Mouse (Mus musculus) intestine, postnatal 0 days (tissue): Measurements from ENCODE around the gene Sipa1l1. TPM values are rescaled to one million over a fixed set of nuclear protein-coding genes. Genes with fewer than 3 reads are reported as not detected.
A peak's percentile ranks its signal among the peaks of the same experiment; 100 is the strongest.

ENCODE experiments used
- ATAC-seq: fragments of 200-750 bp; cut with Nextera tagmentation; 2 replicates; pipeline ENCODE4 v1.8.0; 2017; ENCODE audit warnings: mild to moderate bottlenecking, moderate TSS enrichment, moderate library complexity
- H3K27ac ChIP-seq: fragments of 300-500 bp; sonication (generic); 2 replicates; pipeline ENCODE4 v1.5.1; 2014; ENCODE audit warnings: mild to moderate bottlenecking, low read depth, low read length, moderate library complexity
- H3K27me3 ChIP-seq: fragments of 300-500 bp; sonication (generic); replicated peaks from 2 replicates; pipeline ENCODE4 v1.6.1; 2014; ENCODE audit warnings: low read length, mixed read lengths; ENCODE audit not compliant: control insufficient read depth, insufficient read depth
- H3K36me3 ChIP-seq: fragments of 300-500 bp; sonication (generic); 2 replicates; pipeline ENCODE4 v1.6.1; 2014; ENCODE audit warnings: mild to moderate bottlenecking, moderate library complexity; ENCODE audit not compliant: control insufficient read depth, insufficient read depth
- H3K4me1 ChIP-seq: fragments of 300-500 bp; sonication (generic); replicated peaks from 2 replicates; pipeline ENCODE4 v1.6.1; 2014; ENCODE audit warnings: antibody characterized with exemption, low read length, mixed read lengths; ENCODE audit not compliant: control insufficient read depth, insufficient read depth
- H3K4me2 ChIP-seq: fragments of 300-500 bp; sonication (generic); replicated peaks from 2 replicates; pipeline ENCODE4 v1.6.1; 2014; ENCODE audit warnings: low read depth, mild to moderate bottlenecking, moderate library complexity
- H3K4me3 ChIP-seq: fragments of 300-500 bp; sonication (generic); 2 replicates; pipeline ENCODE4 v1.5.1; 2014; ENCODE audit warnings: low read depth, low read length
- H3K9ac ChIP-seq: fragments of 300-500 bp; sonication (generic); 2 replicates; pipeline ENCODE4 v1.6.1; 2014; ENCODE audit warnings: mild to moderate bottlenecking, low read depth, low read length
- H3K9me3 ChIP-seq: fragments of 300-500 bp; sonication (generic); 2 replicates; pipeline ENCODE4 v1.6.1; 2016; ENCODE audit warnings: mixed run types; ENCODE audit not compliant: control insufficient read depth
- CTCF ChIP-seq: sonication (generic); IDR thresholded peaks from 2 replicates; pipeline ENCODE4 v1.5.1; 2016; ENCODE audit warnings: low read depth, mild to moderate bottlenecking, control low read depth, antibody characterized with exemption, moderate library complexity
- WGBS: fragments of 180-500 bp; shearing (Covaris S2); extraction: QIAGEN DNeasy Blood & Tissue Kit; methylation state at CpG from one replicate; pipeline ENCODE4 v1.1.7; 2014; 5-methylcytosine and 5-hydroxymethylcytosine counted together
- polyA plus RNA-seq: library from polyadenylated mRNA; unstranded; fragments of >200 nt; fragmentation: Nextera tagmentation; extraction: Ambion mirVana; gene quantifications from 2 replicates; pipeline ENCODE4 v1.2.1, GENCODE M21; 2015

The Sipa1l1 gene
- polyA plus RNA-seq, 1 experiment from 2014 or later = 10.2 TPM

GRCm38 (mm10) chr12:82246422-82246821 is 77.3 kb downstream of the Sipa1l1 start:
- Histone ChIP-seq H3K4me1 (peaks cover 7% of the 10 kb centered on the region; the same call in 1 of the 2 replicates), H3K4me3 (no peak overlapping the region), H3K36me3 (no peaks in the 10 kb centered on the region), H3K27me3 (no peaks in the 10 kb centered on the region), H3K9me3 (no peaks in the 10 kb centered on the region), H3K4me2 (no peak overlapping the region), H3K27ac (no peak overlapping the region), H3K9ac (no peak overlapping the region)
- WGBS = 27% methylated on average over 3 of the region's 3 CpGs
- ATAC-seq = peak; percentile 77
- no peak for TF ChIP-seq CTCF

- Histone ChIP-seq H3K27me3 (no peaks in the 10 kb centered on the region), H3K36me3 (no peaks in the 10 kb centered on the region), H3K9me3 (no peaks in the 10 kb centered on the region), H3K4me1 (peaks cover 7% of the 10 kb centered on the region; the same call in 1 of the 2 replicates), H3K4me3 (no peak overlapping the region), H3K9ac (no peak overlapping the region), H3K4me2 (no peak overlapping the region), H3K27ac (0 out of 2 replicates have a peak overlapping the region, but pooled peaks have one; percentile 5)
- TF ChIP-seq CTCF = no peak
- ATAC-seq = no peak; the same call in 1 of the 2 replicates
- 55% methylated on average over 14 of the region's 14 CpGs for WGBS
Observed at GRCm38 (mm10) chr12:82247371-82248258, 78.5 kb downstream of the Sipa1l1 start.

GRCm38 (mm10) chr12:82248501-82248900 is 79.4 kb downstream of the Sipa1l1 start:
- ATAC-seq = no peak
- Histone ChIP-seq H3K4me3 (no peak overlapping the region), H3K27ac (no peak overlapping the region), H3K36me3 (no peaks in the 10 kb centered on the region), H3K9me3 (no peaks in the 10 kb centered on the region), H3K9ac (no peak overlapping the region), H3K4me1 (peaks cover 7% of the 10 kb centered on the region; the same call in 1 of the 2 replicates), H3K4me2 (no peak overlapping the region), H3K27me3 (no peaks in the 10 kb centered on the region)
- WGBS = 79% methylated on average over 3 of the region's 3 CpGs
- no peak for TF ChIP-seq CTCF

GRCm38 (mm10) chr12:82251328-82251727 is 82.2 kb downstream of the Sipa1l1 start:
- Histone ChIP-seq H3K4me1 (peaks cover 7% of the 10 kb centered on the region), H3K9ac (no peak overlapping the region), H3K9me3 (no peaks in the 10 kb centered on the region), H3K36me3 (no peaks in the 10 kb centered on the region), H3K4me3 (no peak overlapping the region), H3K4me2 (no peak overlapping the region), H3K27ac (no peak overlapping the region), H3K27me3 (no peaks in the 10 kb centered on the region)
- TF ChIP-seq CTCF = no peak
- WGBS = 90% methylated on average over 2 of the region's 2 CpGs
- no peak for ATAC-seq

GRCm38 (mm10) chr12:82254076-82254475 is 85.0 kb downstream of the Sipa1l1 start:
- WGBS = 75% methylated on average over 5 of the region's 5 CpGs
- no peak overlapping the region for H3K9ac ChIP-seq
- no peak for TF ChIP-seq CTCF
- no peaks in the 10 kb centered on the region for H3K36me3 ChIP-seq
- H3K4me3 ChIP-seq = no peak overlapping the region
- peaks cover 7% of the 10 kb centered on the region; the same call in 1 of the 2 replicates for H3K4me1 ChIP-seq
- H3K9me3 ChIP-seq = no peaks in the 10 kb centered on the region
- no peak for ATAC-seq
- no peak overlapping the region for H3K27ac ChIP-seq
- H3K27me3 ChIP-seq = no peaks in the 10 kb centered on the region
- H3K4me2 ChIP-seq = no peak overlapping the region

- H3K36me3 ChIP-seq = no peaks in the 10 kb centered on the region
- H3K9ac ChIP-seq = no peak overlapping the region
- 77% methylated on average over 5 of the region's 5 CpGs for WGBS
- H3K4me2 ChIP-seq = no peak overlapping the region
- no peak for TF ChIP-seq CTCF
- peaks cover 7% of the 10 kb centered on the region; the same call in 1 of the 2 replicates for H3K4me1 ChIP-seq
- no peaks in the 10 kb centered on the region for H3K9me3 ChIP-seq
- no peaks in the 10 kb centered on the region for H3K27me3 ChIP-seq
- H3K27ac ChIP-seq = 0 out of 2 replicates have a peak overlapping the region, but pooled peaks have one; percentile 9
- ATAC-seq = peak; percentile 71
- no peak overlapping the region for H3K4me3 ChIP-seq
Observed at GRCm38 (mm10) chr12:82256012-82256411, 86.9 kb downstream of the Sipa1l1 start.
